Mouse (Mus musculus) spleen, embryonic (tissue): ENCODE measurements around the gene St6galnac3.

Experiments used
- CTCF ChIA-PET: fragments of 350-600 bp; sonication (Branson Sonifier 250); formaldehyde crosslinking; loops from one replicate; lab custom pipeline; 2022; lab: Charles Lee

The St6galnac3 gene

DNA sequence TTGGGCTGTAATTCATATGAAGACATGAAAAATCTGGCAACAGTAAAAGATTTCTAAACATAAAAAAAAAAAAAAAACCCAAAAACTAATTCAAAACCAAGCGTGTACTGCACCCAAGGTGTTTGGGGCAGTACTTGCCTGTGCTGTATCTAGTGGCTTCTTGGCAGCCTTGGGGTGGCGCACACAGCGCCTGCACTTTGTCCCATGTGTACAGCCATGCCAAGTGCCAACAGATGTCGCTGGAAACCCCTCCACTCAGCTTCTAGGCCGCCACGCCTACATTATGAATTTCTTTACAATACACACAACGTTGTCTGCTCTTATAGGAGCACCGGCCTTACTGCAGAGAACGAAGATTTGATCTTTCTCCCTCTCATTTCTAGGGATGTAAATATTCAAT, 130.4 kb downstream of the St6galnac3 start:
- CTCF ChIA-PET = no interaction called here

DNA sequence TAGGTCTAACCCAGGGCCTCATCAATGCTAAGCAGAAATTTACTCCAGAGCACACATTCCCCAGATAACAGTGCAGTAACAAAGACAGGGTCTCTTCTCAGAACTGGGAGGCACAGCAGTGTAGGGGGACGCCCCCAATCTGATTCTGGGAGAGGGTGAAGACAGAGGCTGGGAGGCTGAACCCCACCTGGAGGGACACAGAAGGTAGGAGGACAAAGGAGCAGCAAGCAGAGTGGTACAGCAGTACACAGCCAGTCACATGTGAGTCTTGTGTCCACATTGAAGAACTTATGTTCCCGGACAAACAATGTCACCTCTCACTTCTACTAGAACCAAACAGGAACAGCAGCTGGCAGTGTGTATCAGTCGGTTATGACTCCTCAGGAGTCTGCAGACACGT, 131.0 kb downstream of the St6galnac3 start:
- CTCF ChIA-PET = no interaction called here

DNA sequence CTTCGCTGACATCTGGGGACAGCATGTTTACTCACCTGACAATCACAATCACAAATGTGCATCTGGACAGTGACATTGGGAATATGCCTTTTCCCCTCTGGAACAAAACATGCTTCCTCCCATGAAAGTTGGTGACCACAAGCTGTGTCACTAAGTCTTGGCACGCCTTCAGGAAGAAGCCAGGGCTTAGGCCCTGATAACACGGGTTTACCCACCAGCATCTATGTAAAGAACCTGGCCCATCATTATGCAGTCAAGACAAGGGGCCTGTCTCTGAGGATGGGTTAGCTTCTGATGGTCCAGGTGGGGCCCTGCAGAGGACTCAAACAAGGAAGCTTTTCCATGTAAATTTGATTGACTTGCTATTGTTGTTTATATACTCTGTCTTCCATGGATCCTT, 131.9 kb downstream of the St6galnac3 start:
- CTCF ChIA-PET = no interaction called here

DNA sequence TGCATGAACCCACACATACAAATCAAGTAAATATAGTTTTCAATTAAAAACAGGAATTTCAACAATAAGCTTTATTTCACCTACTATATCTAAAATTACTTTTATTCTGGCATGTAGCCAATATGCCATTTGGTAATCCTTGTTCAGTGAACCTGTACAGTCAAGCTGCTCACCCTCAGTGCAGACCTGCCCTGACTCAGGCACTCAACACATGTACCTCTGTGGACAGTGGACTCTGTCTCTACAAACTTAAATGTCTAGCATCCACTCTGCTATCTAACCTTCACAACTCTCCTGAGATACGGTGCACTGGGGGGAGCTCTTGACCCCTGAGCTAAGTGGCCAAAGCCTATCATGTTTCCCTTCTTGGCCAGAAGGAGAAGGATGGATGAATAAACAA, 137.4 kb downstream of the St6galnac3 start:
- CTCF ChIA-PET = no interaction called here

DNA sequence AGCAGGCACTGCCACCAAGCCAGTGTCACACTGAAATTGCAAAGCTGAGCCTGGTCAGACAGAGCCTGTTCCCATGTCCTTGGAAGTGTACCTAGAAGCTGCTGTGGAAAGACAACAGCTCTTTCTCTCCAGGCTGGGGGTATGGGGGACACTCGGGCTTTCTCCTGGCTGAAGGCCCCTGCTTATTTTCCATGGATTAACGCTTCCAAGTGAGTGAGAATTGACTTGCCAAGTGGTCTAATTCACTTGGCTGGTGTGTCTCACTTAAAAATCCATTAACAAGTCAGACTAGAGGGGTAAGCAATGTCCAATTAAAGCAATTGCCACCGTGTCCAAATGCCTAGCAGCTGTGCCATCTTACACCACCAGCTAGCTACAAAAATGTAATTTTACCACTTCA, 140.1 kb downstream of the St6galnac3 start:
- CTCF ChIA-PET = no interaction called here

DNA sequence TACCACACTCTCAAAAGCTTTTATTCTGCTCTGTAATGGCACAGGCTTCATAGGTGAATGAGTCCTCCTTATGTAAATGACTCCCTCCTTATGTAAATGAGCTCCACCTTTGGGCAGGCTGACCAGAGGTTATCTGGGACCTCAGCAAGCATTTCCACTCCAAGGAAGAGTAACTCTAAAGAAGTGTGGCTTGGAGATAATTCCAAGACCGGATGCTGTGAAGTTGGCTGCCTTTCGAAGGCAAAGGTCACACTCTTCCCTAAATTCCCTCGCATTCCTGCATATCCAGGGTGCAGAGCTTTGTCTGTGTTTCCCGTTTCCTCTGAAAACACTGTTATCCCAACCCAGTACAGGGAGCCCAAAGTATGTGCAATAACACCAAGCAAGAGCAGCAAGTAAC, 142.9 kb downstream of the St6galnac3 start:
- CTCF ChIA-PET = no interaction called here

DNA sequence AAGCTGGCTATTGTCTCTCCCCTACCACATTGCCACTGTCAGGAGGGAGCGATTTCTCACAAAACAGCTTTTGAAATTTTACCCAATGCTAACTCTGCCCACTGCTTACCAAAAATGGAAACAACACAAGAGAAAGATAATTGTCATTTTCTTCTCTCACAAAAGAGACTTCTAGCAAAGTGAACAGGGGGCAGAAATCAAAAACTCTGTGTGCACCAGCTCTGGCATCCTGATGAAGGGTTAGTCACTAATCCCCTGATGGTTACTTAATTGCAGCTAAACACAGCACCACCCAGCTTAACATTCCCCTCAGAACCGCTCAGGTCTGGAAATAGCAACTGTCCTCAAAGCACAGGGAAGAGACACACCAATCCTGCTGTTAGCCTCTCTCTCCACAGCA, 144.3 kb downstream of the St6galnac3 start:
- CTCF ChIA-PET = no interaction called here

DNA sequence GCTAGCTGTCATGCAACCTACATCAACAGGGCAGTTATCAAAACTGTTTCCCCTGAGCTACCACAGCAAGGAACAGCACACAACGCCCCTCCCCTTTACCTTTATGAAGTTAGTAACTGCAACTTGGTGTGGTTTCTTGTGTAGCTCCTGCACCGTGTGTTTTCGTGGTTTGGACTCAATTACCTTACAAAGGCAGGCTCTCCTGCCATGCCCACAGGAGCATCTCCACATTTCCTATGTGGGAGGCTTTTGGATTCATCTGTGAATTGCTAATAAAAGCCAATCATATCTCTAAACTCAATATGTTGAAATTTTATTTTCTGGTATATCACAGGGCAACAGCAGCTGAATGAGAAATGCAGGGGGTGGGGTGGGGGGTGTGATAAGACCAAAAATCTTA, 144.8 kb downstream of the St6galnac3 start:
- CTCF ChIA-PET = no interaction called here

DNA sequence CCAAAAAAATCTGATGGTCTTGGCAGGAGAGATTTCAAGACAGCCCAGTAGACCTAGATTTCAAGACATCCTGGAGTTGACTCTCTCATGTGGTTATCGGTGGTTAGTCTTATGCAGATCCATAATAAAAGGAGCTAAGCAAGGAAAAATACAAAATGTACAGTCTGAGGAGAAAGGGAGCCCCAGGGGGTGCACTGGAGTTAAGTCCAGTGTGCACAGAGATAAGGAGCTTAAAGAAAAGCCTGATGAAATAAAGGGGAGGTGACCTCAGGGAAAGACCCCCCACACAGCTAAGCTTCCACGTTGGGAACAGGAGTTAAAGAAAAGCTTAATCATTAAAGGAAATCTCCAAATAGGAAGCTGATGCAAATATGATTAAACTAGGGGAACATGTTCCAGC, 147.7 kb downstream of the St6galnac3 start:
- CTCF ChIA-PET = no interaction called here

DNA sequence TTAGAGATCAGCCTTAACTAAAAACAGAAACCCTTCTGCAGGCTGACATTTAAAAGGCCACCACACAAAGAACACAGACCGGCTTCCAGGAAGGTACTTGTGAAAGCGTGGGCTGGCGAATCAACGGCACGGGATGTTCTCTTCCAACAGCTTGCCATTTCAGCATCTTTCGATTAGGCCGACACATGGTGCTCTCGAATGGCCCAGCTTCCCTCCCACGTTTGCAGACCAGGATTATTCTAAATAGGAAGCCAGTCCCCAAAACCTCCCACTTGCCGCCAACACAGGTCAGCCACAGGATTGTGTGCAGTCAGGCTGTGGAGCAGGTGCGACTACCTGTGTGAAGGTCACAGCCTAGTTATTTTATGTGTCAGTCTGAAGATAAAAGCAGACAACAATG, 153.8 kb downstream of the St6galnac3 start:
- CTCF ChIA-PET = no interaction called here

DNA sequence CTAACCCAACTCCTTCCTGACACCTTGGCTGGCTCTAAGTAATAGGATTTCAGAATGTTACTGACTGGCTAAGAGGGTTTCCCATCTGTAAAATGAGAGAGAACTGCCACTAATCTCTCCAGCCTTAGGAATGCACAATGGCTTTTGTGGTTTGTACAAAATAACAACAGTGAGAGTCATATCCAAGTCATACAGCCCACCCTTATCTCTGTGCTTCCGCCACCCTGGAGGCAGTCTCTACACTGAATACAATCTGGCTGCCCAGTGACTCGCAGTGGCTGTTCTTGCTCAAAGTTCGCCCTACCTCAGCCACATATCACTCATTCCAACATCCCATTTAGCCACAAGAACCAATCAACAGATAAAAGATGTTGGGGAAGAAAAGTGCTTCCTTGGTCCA, 156.2 kb downstream of the St6galnac3 start:
- CTCF ChIA-PET = no interaction called here

DNA sequence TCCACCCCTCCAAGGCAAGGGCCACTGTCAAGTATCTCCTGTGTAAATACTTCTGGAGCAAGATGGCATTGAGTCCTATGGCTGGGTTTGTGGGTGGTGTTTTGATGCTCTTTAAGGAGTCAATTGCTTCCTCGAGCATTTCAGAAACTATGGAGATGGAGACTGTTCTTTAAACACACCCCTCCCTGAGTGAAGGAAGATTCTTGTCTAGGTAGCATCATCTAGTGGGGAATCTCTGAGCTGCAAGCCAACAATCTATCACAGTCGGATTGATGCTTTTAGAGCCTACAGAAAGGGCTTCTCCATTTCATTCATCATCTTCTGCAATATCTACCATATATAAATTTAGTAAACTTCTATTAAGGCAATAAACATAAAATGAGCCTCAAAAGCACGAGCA, 157.1 kb downstream of the St6galnac3 start:
- CTCF ChIA-PET = no interaction called here

DNA sequence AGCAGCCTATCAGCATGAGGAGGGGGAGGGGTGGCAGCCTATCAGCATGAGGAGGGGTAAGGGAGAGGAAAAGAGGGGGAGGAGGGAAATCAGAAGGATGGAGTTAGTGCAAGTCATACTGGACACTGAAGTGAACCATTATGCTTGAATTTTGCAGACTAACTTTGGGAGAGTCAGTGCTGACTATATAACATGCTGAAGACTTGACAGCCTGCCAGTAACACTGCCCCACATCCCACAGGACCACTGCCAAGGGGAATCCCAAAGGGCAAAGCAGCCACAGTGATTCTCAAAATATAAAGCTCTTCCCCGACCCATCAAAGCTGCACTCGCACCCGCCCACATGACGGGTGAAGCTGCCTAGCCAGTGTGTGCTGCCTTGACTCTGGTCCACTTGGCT, 157.5 kb downstream of the St6galnac3 start:
- CTCF ChIA-PET = no interaction called here

DNA sequence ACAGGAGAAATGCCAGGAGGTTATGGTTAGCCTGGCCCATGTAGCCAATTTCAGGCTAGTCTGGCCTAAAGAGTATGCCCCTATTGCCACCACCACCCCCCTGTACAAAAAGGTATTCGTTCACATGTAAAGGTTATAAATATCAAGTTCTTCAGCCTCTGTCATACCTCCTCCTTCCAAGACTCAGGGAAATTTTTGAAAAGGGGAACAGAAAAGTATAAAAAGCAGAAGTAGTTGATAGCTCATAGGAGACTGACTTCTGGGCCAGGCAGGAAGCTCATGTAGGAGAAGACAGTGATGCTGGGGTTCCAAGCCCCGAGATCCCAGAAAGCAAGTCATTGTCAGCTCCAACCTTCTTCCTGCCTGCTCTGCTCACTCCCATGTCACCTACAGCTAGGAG, 158.9 kb downstream of the St6galnac3 start:
- CTCF ChIA-PET = no interaction called here

DNA sequence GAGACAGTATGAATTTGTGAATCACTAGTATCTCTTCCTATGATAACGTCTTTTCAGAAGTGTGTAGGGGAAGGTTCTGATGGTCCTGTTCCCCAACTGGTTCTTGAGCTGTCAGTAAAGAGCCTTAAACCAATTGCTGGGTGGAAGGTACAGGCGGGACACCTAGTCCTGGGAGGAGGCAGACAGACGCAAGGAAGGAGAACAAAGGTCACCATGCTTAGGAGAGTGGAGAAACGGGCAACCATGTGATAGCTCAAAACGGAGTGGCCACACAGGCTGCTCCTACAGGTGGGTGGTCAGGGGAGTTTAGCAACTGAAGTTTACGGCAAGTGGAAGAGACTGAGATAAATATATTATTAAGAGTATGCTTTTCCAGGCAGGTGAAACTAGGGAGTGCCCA, 164.1 kb downstream of the St6galnac3 start:
- CTCF ChIA-PET = no interaction called here

DNA sequence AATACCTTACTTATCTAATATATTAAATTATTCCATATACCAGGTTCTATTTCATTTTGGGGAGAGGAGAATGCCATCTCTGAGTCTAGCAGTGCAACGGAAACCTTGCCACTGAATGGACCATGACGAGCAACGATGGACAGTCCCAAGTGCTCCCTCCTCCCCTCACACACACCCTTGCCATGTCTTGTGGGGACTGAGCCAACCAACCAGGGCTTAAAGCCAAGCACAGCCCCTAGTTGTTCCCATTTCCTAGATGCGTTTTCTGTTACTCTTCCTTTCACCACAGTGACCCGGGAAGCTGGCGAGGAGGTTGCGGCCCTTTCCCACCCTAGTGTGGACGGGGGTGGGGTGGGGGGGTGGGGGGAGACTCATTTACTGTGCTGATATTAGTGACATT, 165.4 kb downstream of the St6galnac3 start:
- CTCF ChIA-PET = no interaction called here

DNA sequence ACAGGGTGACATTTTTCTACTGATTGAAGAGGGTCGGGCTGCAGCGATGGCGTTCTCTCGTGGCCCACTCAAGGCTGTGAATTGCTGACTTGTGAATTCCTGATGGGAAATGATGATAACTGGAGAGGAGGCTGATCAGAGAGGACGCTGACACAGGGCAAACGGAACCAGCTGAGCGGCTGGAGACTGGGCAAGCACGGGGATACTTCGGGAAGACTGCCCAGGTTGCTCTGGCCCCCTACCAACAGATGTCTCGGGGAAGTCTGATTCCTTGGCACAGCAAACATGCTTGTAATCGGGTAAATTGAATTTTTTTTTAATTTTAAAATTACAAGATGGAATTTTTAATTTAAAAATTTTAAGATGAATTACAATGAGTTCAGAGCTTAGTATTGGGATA, 168.4 kb downstream of the St6galnac3 start:
- CTCF ChIA-PET = no interaction called here

DNA sequence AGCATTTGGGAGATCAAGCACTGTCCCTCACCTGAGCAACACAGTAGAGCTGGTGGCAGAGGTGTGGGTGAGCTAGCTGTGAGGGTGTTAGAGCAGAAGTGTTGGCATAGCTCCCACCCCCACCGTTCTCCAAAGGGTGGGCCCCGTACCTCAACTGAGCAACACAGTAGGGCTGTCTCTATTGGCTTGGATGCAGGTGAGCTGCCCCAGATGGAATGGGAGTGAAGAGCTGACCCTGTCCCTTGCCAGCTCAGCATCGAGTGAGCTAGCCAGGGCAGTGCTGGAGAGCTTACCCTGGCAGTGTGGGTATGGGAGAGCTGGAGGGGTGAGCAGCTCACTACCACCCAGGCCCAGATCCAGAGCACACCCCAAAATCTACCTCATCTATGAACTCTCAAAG, 171.3 kb downstream of the St6galnac3 start:
- CTCF ChIA-PET = no interaction called here

DNA sequence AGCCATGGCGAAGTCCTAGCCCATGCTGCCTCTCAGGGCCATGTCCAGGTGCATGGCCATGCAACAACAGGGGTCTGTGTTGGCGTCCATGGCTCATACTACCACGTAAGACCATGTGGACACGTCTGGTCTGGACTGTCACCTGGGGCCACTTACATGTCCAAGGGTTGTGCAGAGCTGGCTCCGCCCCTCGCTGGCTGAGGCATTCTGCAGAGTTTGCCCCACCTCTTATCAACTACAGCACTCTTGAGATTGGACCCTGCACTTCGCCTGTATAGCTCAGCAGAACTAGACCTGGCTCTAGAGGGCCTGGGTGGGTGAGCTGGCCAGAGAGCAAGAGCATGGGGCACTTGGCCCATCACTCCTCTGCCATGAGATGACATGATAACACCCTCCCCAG, 171.7 kb downstream of the St6galnac3 start:
- CTCF ChIA-PET = no interaction called here

DNA sequence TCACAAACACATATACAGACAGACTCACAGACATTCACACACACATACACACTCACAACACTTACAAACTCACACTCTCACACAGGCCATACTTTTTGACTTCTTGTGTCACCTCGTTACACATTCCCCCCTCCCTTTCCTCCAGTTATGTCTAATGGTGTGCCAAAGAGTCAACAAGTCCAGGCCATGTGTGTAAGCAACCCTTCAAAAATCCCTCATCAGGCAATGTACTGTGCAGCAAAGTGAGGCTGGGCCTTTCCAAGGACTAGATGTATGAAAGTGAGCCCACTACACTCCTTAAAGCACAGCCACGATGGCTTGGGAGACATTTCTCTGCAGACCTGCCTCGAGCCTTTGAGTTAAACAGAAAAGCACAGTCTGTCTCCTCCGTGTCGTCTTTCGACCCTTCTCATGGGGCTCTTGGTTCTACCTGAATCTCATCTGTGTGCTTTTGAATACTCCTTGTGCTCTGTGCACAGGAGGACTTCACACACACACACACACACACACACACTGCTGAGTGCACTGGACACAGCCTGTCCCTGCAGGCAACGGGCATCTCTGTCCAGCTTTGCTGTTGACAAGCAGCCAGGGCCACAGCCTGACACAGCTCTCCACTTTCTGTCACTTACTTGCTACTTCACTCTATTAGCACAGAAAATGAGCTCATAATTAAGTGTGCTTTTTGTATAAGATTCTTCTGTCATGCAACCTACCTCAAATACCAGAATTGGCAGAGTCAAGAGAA, 177.9 kb downstream of the St6galnac3 start:
- CTCF ChIA-PET = no interaction called here

DNA sequence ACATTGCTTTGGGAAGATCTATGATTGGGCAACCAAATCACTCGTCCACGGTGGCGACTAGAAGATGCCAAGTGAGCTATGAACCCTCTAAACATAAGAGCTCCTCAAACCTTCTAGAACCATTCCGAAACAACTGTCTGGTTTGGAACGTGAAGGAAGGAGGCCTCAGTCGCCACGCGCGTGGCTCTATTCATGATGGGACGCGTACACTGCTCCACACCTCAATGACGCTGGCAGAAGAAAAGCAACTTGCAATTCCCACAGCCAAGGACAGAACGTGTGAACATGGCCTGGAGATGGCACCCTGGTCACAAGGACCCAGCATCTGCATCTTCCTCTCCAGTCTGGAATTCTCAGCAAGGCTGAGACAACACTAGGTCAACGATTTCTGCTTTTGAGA, 185.1 kb downstream of the St6galnac3 start:
- CTCF ChIA-PET = no interaction called here

DNA sequence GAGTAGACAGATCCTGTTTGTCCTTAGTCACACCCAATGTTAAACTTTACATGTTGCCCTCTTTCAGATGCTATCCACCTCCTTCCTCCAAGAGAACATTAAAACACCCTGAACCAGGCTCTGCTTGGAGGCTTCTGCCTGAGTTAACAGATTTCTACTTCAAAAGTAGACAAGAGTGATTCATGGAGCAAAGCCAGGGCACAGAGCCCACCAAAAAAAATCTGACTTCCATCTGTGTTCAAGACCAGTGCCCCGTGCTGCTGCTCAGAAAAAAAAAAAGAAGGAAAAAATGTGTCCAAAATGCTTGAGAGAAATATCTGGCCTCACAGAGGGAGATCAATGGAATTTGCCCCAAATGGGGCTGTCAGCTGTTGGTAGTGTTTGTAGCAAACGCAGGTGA, 186.6 kb downstream of the St6galnac3 start:
- CTCF ChIA-PET = no interaction called here

DNA sequence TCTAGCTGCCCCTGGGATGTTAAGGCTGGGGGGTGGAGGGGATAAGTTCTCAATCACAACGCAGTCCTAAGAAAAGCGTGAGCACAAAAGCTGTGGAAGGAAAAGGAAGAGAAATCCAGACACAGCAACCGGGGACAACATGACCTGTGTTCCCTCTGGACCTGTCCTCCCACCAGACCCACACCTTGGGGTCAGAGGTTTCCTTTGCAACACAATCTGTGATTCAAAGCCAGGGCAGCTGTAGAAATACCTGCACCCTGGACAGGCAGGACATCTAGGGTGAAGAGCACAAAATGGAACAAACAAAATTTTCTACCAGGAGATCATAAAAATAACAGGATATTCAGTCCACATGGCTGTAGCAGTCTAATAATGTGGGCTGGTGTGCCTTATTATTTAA, 187.5 kb downstream of the St6galnac3 start:
- CTCF ChIA-PET = no interaction called here

DNA sequence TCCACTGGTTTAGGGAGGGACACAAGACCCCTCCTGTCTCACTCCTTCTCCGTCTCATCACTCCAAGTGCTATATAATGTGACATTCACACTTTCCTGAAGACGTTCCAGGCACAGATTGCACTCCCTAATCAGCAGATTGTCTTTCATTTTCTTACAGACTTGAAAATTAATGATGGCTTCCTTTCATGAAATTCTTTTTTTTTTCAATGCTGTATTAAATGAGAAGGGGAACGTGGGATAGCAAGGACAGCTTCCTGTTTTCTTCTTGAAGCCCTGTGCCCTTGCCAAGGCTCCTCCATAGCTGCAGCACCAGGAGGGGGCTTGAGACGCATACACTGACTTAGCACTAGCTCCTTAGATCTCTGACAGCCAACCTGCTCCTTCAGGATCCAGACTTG, 188.7 kb downstream of the St6galnac3 start:
- CTCF ChIA-PET = no interaction called here
